Mouse (Mus musculus) cerebellum, adult 11 months (tissue): ENCODE data around the gene Trpm2.
"Not testable (repeated sequence)": the region's sequence is repeated elsewhere in the genome, so short reads cannot be mapped to it uniquely, and the experiment has no call there.

Experiments
- DNase-seq: peaks from one replicate; pipeline ENCODE4 v3.0.0; 2022

The Trpm2 gene

DNA sequence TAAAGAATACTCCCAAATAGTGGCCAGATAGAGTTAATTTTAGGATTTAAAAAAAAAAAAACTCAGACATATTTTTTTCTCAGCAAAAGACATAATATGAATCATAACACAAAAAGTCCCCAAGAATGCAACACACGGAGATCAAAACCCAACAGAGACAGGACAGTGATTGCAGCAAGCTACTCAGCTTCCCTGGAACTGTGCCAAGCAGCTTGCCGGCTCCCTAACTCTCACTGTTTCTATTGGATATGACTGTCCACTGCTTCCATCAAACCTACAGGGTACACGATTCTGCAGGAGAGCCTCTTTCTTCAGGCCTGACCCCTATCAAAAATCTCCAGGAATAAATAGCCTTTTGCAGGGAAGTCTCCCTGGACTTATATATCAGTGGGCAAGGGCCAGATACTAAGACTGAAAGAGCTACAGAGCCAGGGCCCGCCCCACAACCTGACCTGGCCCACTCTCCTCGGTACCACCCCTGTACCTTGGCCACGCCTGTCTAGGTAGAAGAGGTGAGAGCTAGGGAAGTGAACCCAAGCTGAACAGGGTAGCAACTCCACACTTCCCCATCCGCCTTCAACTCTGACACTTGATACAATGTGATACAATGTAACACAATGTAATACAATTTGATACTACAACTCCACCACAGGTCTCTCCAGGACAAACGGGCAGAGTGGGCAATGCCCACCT, 6.2 kb upstream of the Trpm2 start:
- DNase-seq: no peak

DNA sequence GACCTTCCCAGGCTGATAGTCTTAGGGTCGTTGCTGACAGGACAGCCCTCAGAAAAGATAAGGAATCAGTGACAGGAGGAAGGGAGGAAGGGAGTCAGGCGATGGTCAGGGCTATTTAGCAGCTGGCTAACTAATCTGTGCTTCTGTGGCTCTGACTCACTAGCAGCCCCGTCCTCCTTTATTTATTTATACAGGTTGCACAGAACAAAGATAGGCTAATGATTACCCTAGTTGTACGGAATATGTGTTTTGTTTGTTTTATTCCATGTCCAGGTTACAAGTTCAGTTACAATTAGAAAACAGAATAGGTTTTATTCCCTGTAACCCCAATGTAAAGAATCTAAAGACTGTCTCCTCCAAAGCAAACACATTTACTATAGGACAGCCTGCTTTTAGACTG, 5.3 kb upstream of the Trpm2 start:
- DNase-seq: no peak

DNA sequence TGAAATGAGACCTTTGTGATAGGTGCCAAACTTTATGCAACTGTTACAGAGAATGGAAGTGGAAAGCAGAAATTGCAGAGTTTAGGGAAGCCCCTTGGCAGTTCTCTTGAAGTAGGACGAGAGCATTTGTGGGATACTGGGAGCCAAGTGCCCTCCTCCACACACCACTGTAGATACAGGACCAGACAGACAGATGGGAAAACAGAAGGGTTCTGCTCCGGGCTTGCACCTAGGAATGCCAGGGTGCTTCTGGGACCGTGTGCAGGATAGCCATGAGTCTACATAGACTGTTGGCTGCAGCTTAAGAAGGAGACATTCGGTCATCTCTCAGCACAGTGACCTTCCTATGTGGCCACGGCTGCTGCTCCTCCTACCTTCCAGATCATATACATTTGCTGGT, 4.4 kb upstream of the Trpm2 start:
- no peak for DNase-seq

DNA sequence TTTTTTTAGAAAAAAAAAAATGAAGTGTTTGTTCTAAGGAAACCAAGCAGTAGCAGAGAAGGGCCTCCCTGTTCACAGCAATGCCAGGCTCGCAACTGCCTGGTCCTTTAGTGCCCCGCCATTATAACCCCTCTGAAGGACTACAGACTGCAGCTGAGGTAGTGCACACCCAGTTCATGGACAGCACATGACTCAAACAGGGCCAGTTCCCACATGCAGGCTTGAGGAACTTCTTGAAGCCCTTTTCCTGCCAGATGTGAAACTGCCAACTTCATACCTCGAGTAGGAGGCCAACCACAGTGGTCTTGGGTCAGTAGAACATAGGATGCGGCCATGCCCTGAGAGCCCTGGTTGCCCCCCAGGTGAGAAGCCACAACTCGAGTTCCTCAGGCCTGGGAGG, 4.0 kb upstream of the Trpm2 start:
- DNase-seq: no peak

DNA sequence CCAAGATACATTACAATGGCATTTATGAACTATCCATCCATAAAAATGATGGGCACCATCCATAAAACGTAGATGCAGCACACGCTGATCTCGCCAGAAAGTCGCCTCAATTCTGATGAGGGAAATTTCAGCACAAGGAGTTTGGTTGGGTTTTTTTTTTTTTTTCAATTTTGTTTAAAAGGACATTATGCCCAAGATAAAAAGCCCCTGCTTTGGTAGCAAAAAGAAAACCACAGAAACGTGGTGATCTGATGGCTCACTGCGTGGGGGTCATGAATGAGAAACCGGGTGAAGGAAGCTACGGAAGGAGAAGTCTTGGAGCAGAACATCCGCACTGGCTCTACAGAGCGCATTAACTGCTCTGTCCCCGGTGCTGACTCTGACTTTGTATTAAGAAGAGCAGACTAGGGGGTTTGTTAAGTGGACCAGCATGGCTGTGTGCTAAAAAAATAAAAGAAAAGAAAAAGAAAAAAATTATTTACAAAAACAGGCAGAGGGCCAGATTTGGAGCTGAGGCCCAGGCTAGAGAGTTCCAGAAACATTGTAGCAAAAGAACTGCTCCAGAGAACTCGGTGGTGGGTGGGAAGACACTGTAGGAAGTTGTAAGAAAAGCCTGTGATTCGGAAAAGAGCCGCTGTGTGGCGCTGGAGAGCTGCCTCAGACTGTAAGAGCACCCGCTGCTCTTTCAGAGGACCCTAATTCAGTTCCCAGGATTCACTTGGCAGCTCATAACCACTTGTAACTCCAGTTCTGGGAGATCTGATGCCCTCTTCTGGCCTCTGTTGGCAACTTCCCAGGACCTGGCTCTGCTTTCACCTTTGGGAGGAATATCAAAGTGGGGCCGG, 1.6 kb upstream of the Trpm2 start:
- DNase-seq: no peak

DNA sequence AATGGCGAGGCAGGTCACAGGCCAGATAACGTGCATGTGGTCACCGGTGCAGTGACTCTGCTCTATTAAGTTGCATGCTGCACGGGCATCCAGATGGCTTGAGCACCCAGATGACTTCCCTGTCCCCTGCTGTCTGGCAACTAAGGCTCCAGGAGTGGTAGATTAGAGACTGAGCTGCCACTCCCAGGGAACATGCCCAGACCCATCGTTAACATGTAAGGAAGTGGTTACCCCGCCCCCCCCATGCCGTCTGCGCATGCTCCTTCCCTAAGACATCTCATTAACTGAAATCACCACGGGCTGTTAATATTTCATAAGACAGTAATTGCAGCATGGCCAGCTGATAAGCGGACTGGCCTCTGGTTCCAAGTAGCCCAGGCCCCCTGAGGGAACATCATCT, 828 bp upstream of the Trpm2 start:
- DNase-seq: no peak

DNA sequence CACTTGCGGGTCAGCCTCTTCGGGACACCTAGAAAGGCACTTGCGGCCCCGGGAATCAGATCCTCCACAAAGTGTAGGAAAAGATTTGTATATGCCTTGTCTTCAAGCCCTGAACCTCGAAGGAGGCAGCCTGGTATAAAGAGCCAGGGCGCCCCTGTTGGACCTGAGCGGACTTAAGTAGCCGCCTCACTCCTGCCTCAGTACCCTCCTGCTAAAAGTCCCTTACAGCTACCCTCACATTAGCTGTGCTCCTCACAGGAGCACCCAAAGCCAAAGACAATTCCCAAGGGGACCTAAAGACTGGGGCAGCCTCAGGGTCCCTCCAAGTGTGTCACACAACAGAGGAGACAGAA, 414 bp downstream of the Trpm2 start:
- DNase-seq: no peak

DNA sequence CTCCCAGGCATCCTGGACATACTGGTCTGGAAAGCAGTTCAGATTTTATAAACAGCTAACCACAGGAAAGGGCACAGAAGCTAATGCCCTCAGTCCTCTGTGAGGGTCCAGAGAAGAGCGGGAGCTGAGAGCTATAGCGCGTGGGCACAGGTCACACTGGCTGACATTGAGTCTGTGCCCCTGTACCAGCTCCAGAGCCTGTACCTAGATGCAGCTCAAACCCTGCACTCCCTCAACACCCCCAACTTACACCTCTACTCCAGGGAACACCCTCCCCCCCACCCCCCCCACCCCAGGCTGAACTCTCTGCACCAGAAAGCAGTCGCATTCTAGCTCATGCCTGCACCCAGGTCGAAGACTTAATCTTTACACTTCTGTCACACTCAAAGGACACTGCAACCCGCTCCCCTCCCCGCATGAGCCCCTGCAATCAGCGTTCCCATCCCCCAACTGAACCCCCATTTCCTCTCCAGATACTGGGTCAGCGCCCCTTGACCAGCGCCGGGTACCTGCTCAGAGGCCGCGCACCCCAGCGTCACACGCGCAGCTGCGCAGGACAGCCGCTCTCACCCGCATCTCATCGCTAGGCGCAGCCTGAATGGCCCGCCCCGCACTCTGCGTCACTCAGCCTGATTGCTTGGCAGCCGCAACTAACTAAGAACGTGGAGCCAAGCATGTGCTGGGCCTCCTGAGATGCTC, 940 bp downstream of the Trpm2 start:
- DNase-seq: peak; percentile 73

DNA sequence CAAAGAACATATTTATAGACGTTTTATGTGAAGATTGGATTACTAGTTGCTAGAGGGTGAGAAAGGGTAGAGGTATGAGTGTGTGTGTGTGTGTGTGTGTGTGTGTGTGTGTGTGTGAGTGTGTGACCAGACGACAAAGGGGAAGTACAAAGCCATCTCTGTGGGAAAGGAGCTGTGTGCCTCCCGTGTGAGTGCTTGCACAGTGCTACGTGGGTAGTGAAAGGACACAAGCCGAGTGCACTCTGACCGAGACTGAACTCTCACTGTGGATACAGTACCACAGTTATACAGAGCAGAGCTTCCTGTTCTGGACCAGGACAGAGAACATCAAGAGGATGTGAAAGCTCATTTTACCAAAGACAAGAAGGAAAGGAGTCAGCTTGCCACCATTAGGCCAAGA, 6.4 kb downstream of the Trpm2 start:
- DNase-seq: no peak

DNA sequence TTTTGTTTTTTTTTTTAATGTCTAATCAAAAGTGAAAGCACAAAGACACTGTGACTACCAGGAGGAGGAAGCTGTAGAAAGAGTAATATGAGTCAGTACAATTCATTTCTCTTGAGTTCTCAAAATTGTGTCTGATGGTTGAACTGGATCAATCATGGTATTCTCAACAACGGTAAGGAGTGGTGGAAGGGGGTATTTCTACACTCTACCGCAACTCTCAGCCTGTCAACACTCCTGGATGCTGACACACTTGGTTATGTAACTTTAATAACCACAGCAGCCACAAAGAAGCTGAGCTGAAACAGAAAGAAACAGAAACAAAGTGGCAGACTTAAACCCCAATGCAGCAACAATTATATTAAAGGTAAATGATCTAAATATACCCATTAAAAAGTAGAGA, 7.6 kb downstream of the Trpm2 start:
- DNase-seq: no peak

DNA sequence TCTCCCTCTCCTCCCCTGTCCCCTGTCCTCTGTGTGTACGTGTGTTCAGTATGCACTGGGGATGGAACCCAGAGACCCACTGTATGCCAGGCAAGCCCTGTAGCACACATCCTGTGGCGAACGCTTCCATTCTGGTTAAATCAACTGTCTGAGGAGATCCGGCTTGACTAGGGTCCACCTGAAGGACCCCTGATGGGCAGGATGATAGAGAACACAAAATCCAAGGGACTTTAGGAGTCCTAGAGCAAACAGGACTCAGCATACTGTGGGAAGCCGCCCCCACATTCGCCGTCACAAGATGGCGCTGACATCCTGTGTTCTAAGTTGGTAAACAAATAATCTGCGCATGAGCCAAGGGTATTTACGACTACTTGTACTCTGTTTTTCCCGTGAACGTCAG, 19.9 kb downstream of the Trpm2 start:
- not testable (repeated sequence) for DNase-seq

DNA sequence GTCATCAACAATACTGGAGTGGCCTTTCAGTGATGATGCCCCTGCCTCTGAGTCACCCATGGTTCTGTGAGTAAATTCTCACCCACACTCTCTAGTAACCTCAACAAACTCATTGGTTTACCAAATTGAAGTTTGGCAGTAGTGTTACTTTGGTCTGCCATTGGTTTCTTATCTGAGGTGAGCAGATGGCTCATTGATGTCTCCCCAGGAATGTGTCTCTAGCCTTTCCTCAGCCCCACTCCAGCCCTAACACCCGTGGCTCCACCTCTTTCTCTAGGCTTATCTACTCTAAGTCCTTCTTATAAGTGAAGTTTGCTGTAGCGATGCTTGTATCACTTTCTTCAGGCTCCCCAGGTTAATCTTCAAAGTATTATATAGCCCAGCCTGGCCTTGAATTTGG, 30.7 kb downstream of the Trpm2 start:
- DNase-seq: no peak

DNA sequence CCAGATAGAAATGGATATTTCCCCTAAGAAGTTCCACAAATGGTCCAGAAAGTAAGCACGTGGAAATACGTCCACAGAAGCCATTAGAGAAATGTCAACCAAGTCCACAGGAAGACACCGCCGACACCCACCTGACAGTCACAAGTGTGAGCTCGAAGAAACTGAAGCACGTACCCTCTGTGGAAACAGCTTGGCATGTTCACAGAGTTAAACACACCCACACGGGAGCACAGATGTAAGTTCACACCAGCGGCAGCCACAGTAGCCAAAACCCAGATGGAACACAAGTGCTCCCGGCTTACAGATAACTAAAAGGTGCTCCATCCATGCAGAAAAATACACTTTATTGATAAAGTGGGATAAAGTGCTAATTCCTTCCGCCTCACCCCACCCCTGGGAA, 43.0 kb downstream of the Trpm2 start:
- no peak for DNase-seq

DNA sequence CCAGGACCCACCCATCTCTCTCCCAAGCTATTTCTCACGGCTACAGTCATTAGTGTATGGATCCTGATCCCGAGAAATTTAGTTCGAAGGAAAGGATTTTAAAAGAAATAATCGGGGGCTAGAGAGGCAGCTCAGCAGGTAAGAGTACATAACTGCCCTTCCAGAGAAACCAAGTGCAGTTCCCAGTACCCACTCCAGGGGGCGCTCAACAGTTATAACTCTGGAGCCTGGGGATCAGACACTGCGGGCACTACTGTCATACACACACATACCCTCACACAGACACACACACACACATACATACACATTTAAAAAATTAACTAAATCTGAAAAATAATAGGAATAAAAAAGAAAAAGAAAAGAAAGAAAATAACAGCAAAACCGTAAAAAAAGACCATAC, 44.2 kb downstream of the Trpm2 start:
- peak; percentile 37 for DNase-seq

DNA sequence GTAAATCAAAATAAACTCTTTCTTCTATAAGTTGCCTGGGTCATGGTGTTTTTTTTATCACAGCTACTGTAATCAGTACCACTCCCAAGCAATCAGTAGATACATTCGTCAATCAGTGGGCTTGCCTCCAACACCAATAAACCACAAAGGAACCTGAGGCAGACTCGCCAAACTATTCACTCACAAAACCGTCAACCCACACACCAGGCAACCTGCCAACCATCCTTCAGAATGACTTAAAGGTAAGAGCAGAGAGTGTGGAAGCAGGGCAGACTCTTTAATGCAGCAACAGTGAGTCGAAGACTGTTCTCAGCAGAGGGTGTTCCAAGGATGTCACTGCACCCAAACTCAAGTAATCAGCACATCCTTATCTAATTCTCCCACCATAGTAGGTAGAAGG, 47.7 kb downstream of the Trpm2 start:
- no peak for DNase-seq

DNA sequence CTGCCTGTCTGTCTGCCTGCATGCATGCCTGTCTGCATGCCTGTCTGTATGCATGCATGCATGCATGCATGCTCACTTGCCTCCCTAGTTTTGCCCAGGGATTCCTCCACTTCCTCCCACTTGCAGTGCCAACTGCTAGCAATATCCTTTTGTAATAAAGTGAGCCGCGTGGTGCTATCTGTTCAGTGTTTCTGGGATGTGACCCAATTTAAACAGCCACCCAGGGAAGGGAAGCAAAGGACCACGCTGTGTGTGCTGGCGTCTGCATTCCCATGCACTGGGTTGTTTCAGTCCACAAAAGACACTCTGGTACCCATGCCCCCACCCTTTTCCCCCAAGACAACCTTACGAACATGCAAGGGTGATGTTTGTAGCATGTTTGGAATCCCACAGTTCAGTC, 49.4 kb downstream of the Trpm2 start:
- no peak for DNase-seq

DNA sequence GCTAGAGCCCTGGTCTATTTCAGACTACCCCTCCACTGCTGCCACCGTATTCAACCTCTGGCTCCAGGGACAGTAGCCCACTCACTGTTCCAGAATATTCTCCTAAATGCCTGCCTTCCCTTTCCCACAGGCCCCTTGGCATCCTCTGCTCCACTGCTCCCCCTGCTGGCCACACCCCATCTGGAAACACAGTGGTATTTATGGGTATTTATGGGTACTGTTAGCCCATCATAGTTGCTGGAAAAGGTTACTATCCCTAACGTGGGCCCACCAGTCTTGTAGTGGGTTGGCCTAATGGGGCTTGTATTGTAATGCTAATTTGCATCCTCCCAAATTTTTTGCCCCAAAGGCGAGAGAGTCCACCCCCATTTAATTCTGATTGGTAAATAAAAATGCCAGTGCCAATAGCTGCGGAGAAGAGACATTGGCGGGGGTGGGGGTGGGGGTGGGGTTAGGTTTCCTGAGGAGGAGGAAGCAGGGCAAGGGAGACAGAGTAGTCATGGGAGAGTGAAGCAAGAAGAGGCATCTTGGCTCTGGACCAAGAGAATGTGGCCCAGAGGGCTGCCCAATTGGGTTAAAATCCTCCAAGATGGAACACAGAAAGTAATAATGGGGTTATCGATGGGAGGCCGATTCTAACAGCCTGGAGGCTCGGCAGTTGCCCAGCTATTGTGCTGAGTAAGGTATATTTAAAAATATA, 53.6 kb downstream of the Trpm2 start:
- DNase-seq: peak; percentile 35

DNA sequence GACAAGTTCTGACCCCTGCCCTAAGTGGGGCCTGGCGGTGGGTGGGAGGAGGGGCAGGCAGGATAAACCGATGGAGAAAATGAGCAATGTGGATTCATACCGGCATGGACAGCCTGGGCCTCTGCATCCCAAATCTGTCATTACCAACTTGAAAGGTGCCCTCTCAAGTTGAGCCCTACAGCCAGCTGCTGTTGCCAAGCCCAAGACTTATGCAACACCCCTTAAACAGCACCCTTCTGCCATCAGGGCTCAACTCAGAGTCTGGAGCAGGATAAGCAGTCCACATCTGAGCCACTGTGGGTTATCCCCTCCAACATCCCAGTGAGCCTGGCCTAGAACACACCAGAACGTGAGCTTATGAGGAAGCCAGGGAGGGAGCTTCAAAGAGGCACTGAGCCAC, 57.1 kb downstream of the Trpm2 start:
- DNase-seq: no peak

DNA sequence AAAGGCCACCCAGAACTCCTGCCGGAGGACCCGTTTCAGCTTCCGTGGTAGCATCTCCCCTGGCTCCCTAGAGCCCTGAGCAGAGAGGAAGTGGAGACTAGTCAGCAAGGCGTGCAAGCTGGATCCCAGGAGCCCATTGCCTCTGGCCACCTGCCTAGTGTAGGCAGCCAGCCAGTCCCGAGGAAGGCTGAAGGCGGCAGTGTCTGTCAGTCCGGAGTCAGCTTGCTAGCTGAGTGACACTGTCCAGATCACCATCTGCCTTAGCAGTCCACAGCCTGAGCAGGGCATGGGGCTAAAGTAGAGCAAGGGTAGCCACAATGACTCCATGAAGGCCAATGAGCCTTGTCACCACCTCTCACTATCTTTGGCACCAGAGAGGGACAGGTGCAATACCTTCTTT, 57.8 kb downstream of the Trpm2 start:
- no peak for DNase-seq

DNA sequence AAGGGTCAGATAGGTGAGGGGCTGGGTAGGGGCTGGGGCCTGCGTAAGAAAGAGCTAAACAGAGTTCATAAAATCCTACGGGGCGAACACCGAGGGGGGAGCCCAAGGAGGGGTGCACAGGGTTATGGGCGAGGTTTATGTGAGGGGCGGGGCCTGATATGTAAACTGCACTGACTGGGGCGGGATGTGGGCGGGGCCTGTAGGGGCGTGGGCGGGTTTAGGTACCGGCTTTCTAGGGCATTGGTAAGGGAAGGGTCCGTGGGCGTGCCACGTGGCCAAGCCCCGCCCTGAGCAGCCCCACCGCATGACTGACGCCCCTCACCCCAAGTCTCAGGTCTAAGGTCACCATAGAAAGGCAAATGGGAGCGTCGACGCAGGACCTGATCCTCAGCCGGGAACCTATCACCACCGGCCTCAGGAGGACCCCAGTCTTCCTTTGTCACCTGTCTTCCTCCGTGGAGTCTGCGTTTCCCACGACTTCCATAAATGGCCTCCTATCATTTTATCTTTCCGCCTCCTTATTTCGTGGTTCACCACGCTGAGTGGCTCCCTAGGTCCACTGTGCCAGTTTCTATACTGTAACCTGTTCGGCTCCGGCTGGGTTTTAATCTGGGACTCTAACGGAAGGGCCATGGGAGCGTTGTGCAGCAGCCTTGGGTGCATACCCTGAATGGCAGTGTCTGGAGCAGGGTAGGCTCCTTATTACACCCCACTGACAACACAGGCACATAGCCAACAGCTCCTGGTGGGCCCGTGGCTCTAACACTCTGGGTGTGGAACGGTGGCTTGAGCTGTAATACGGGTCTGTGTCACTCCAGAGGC, 67.3 kb downstream of the Trpm2 start:
- peak; percentile 42 for DNase-seq

DNA sequence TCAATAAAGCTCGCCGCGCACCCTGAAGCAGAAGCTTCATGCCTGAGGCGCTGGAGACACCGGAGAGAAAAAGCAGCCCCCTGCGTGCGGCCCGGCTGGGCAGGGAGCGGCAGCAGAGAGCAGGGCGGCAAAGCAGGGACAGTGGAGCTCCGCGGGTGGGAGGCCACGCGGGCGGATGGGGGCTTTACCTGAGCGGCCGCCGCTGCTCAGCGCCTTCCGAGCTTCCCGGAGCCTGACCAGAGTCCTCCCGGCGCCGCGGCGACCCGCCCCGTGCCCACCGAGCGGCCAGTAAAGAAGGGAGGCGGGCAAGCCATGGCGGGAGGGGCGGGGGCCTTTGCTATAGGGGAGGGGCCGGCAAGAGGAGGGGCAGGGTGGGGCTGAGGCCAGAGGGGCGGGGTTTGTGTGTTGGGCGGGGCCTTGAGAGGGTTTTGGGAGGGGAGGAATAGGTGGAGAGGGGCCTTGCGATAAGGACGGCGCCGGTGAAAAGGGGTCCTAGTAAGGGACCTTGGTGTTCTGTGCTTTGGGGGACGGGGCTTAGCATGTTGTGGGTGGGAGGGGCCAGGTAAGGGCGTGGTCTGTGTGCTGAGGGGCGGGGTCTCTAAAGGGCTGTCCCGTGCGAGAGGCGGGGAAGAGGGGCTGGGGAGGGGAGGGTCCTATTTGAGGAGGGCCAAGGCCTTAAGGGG, 68.0 kb downstream of the Trpm2 start, which contains the start of gene Lrrc3:
TSS of gene Lrrc3 (minus strand) at position 326 of the 683 bp plus-strand sequence.
- DNase-seq: peak; percentile 39

DNA sequence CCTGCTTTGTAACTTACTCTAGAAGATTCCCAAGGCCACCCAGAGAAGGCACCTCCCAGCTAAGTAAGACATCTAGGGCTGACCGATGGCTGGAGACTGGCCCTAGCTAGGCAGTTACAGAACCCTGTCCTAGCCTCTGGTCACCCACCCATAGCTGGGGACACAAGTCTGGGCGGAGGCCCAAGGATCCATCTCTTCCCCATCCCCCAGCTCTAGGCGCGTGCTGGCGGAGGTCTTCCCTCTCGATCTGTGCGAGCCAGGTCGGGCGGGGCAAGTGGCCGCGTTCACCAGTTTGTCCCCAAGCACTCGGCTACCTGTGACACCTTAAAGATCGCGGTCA, 68.5 kb downstream of the Trpm2 start:
- DNase-seq: peak; percentile 20
